Mouse (Mus musculus) common myeloid progenitor, adult 5-6 weeks (primary cell): ENCODE measurements at regions not wholly inside any gene's neighbourhood (a gene's known extent, or its start where the extent isn't known, plus 50 kb on each side); places are given as distances from the start of the nearest gene placed in this dataset.
"Not testable (repeated sequence)": the region's sequence is repeated elsewhere in the genome, so short reads cannot be mapped to it uniquely, and the experiment has no call there.

Experiments
- ATAC-seq: replicated peaks from 2 replicates; pipeline ENCODE4 v1.8.0; 2016; ENCODE audit warnings: low read depth, mild to moderate bottlenecking, moderate TSS enrichment, inconsistent platforms; ENCODE audit not compliant: poor library complexity, severe bottlenecking

DNA sequence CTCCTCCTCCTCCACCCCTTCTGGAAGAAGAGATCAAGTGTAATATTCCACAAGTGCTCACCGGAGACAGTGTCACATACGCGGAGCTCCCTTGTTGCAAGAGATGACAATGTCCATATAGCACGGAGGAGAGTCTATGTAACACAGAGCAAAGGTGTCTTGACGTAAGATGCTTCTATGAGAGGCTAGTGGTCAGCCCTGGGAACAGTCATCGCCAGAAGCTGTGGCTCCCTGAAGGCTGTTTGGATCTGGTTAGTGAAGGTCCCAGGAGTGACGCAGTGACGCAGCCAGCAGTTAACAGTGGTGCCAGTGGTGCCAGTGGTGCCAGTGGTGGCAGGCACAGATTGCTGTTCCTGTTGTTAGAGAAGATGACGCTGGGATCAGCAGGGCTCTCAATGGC is 66.9 kb downstream of the Twistnb start:
- ATAC-seq, result no peak

DNA sequence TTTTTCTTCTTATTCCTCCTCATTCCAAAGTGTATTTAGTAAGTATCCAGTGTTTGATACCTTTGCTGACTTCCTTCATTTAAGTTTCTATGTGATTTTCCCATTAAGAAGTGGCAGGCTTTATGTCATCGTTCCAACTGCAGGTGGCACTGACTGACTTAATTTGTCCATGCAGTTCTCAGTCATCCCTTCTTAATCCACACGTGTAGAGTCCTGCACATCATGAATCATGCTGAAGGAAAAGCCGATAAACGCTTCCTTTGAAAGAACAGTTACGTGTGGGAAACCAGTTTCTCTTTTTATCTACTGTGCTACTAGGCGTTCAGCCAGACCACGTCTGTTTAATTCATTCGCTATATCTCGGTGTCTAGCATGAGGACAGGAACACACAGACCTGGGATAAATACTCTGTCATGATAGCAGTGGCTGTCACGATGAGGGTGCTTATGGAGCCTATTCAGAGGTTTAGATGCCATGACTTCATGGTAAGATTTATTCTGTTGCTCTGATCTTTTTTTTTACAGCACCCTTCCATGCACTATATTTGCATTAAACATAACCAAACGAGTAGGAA is 68.0 kb downstream of the Twistnb start:
- ATAC-seq, result peak; percentile 62

DNA sequence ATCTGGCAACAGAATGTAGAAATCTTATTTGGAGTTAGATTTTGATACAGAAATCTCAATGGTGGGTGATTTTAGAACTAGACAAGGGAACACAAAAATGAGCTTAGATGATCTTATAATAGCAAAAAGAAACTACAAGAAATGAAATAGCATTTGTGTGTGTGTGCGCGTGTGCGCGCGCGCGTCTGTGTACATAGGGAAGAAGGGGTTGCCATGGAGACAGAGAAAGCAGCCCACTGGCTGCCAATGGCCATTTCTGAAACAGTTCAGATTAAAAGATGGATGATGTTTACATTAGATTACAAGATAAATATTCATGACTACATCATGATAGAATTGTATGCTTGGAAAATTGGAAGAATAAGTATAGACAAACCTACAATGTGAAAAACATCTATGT is 112.1 kb downstream of the Twistnb start:
- no peak for ATAC-seq

DNA sequence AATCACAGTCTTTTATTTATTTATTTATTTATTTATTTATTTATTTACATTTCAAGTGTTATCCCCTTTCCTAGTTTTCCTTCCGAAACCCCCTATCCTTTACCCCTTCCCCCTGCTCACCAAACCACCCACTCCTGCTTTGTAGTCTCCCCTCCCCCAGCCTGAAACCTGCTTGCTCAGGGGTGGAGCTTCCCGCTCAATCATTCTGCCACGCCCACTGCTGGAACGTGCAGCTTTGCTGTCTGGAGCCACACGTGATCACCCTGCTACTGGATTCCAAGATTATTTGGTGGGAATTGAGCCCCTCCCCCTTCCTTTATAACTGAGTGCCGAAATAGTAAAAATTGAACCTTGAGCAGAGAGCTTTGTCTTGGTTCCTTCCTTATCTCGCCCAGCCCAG is 122.2 kb downstream of the Twistnb start:
- not testable (repeated sequence) for ATAC-seq

DNA sequence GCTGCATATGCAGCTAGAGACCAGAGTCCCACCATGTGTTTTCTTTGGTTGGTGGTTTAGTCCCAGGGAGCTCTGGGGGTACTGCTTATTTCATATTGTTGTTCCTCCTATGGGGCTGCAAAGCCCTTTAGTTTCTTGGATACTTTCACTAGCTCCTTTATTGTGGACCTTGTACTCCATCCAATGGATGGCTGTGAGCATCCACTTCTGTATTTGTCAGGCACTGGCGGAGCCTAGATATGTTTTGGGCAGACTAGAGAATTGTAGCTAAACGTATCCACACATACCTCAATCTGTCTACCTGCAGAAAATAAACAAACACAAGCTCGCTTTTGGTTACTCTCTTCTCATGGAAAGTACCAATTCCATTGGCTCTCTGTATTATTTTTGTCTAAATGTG is 122.8 kb downstream of the Twistnb start:
- ATAC-seq, result no peak

DNA sequence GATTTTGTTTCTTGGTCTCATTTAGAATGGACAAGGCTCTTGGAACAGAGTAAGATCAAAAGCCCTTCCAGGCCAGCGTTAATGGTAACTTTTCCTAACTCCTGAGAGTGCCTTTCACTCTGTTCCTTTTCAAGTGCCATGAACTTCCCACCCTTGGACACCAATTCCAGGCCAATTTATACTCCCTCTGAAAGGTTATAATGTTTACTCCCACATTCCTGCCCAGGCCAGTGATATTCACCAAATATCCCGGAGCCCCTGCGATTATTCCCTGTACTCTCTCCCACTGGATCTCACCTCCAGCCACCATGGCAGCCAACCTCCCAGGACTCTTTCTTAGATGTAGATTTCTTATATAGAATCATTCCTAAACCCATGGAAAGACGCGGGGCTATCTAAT is 123.2 kb downstream of the Twistnb start:
- ATAC-seq, result no peak

DNA sequence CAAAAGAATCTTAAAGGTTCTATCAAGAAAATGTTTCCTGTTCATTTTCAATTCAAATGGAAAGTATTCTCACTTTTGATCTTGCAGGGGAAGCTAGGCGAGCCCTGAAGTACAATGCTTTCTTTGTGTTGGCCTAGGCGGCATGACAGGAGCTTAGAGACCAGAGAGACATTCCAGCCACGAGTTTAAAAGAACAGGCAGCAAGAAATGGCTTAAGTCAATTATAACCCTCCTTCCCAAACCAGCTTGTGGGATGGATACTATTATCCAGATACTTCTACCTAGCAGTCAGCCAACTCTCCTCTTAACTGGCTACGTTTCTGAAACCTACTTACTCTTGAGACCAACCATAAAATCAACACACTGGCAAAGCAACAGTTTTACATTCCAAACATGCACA is 124.3 kb downstream of the Twistnb start:
- no peak for ATAC-seq

DNA sequence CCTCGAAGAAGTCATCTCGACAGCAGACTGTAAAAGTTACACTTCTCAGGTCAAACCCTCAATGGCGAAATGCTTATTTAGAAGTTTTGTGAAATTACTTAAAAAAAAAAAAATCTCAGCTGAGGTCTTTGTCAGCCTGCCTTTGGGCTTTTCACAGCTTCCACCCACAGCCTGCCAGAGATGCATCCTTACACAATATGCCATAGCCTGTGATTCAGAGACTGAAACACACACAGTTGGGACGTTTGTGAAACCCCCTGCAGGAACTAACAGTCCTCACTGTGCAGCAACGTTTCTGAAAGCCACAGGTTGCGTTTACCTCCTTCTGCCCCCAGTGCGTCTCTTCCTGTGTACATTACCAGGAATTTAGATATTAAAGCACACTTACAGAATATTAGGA is 131.7 kb downstream of the Twistnb start:
- no peak for ATAC-seq

DNA sequence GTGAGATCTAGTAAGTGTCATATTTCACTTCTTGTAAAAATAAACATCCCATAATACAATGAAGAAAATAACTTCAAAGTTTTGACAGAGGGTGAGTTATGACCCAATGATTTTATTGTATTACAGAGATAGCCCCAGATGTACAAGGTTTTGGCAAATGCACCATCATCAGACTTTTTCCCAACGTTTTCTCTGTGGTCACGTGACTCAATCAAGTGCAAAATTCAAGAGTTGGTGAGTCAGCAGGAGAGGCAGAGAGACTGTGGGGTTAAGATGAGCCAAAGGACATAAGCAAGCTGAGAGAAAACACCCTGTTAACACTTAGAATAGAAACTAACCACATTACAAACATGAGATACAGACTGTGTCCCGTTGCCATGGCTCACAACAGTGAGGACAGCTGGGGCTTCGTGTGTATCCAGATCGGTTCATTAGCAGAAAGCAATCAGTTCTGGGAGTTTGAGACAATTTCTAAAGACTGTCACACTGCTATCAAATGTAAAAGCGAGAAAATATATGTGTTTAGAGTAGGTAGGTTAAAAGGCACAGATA is 148.5 kb downstream of the Twistnb start:
- ATAC-seq, result no peak

DNA sequence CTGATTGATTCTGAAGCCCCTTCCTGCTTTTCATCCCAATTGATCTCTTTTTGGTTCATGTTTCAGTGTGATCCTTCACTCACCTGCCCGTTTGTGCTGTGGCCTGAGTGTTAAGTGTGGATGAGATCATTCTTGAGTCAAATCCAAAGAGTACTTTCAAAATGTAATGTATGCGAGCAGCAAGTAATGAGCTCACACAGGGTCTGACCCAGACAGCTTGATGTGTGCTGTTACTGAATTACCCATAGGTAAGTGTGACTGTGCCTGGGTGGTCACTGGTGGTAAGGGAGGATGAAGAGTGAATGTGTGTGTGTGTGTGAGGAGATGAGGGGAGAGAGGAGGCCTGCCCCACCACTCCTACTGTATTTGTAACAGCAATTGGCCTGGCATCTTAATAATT is 151.4 kb downstream of the Twistnb start:
- ATAC-seq, result no peak

DNA sequence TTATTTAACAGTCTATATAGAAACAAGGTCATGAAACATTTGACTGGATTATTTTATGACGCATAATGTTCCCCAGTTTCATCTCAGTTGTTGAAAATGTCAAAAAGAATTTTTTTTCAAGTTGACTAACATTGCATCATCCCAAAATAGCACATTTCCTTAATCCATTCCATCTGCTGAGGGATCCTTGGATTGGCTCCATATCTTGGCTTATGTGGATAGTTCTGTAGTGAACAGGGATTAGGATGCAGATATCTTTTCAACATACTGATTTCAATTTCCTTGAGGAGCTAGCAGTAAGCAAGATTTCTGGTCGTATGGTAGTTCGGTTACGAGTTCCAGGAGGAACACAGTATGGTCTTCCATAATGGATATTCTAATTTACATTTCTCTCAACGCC is 161.6 kb downstream of the Twistnb start:
- no peak for ATAC-seq

DNA sequence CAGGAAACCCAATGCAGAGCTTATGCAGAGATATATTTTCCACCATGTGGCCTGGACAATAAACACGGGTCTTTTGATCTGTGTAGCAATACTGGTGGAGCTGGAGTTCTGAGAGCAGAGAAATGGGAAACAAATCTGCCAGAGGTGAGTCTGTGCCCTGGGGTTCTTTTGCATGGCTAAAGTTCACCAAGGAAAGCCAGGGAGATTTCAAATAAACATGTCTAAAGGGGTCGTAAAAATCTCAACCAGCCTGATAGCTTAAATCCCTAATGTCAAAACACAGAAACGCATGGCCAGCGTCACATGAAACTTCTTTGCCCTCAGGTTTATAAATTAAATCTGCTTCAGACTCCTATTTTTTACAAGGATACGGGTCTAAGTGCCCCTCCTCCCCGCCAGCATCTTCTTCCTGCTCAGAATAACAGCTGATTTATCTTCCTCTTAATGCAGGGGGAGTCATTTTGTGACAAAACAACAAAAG is 163.0 kb downstream of the Twistnb start:
- no peak for ATAC-seq

DNA sequence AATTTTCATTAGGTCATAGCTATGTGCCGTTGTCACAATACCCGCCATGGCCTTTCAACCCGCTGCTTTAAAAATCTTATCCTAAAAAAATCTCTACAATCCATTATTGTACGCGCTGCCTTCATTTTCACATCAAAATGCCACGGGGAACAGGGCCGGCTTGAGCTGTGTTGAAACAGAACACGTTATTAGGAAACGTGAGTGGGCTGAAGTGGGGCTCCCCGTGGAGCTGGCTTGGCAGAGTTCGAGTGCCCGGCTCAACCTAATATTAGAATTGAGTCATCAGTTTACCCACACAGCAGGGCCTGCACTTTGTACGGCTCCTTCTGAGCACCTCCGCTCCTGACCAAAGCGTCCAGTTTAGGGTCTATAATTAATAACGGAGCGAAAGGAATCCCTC is 163.5 kb downstream of the Twistnb start:
- ATAC-seq, result no peak

DNA sequence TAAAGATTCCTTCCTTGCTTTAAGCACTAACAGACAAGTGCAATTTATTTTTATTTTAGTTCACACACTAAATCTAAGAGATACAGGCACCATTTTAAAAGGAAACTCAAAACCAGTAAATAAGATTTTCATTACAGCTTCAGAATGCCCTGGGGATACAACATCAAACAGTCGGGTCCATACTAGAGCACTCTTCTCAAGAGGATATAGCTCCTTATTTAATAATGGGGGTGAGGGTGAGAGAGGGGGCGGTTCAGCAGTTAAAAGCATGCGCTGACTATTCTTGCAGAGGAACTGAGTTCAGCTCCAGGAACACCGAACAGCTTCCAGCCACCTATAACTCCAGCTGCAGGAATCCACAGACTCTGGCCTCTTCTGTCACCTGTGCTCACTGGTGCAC is 164.2 kb downstream of the Twistnb start:
- ATAC-seq, result no peak

DNA sequence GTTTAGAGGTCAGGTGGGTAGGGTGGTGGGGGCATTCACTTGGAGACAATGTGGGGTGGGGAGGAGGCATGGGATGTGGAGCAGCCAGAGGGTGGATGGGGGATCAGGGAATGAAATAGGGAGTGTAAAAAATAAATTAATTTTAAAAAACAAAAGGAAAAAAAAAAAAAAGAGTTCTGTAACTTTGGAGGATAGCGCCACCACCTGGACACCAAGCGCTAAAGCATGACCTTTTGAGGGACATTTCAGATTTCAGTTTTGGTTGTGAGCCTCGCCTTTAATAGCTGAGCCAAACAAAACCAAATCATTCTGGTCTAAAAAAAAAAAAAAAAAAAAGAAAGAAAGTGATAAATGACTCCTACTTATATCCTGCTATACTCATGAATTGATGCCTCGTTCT is 176.0 kb downstream of the Twistnb start:
- ATAC-seq, result no peak

DNA sequence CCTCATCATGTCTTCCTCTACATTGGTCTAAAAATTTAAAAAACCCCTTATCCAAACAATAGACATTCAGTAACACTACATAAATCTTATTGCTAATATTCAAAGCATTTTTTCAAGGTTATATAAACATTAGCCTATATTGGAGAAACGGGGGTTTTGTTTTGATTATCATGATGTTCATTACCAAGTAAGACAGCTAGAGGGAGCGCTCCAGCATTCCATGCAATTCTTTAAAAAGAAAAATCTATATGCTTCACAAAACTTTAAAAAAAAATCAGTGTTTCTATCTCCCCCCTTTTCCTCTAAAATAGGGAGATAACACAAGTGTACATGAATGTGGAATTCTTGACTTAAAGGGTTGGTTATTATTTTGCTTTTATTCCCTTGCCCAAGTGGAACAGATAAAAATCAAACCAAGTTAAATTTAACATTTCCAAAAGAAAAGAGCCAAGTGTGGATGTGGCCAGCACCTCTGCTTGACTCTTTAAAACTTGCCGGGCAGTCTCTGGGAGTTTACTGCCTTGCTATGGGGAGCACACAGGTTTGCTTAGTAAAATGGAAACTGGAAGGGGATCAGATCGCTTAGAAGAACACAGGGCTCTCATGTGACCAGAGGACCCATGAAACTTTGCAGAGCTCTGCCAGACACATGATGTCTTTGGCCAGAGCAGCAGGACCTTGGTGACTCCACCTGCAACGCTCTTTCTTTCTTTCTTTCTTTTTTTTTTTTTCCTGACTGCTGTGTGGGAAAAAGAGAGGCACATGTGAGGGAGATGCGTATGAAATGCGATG is 178.6 kb downstream of the Twistnb start:
- no peak for ATAC-seq

DNA sequence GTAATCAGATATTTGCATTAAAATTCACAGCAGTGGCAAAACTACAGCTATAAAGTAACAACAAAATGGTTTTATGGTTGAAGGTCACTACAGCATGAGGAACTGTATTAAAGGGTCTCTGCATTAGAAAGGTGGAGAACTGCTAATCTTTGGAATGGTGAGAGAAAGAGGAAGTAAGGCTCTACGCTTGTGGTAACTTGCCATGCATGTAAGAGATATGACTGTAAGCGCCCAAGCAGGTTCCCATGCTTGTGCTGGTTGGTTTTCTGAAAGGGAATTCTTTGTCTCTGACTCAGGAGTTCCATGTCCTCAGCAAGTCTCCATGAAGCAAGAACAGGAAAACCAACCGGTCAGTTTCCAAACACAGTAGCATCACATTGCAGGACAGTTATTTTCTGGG is 182.9 kb downstream of the Twistnb start:
- ATAC-seq, result peak; percentile 87

DNA sequence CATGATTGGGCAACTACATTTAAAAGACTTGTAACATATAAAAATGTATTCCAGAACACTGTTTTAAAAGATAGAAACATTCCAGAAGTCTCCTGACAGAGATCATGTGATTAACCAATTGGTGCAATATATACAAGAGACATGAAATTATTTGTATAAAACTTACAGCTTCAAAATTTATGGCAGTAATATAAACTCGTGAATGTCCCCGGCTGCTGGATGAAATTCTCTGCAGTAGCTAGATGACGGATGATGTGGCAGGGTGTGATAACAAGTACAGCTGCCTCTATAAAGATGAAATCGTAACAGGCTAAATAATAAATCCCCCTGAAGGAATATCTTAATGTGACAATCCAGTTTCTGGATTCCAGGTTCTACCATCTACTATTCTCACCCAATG is 191.0 kb downstream of the Twistnb start:
- ATAC-seq, result no peak

DNA sequence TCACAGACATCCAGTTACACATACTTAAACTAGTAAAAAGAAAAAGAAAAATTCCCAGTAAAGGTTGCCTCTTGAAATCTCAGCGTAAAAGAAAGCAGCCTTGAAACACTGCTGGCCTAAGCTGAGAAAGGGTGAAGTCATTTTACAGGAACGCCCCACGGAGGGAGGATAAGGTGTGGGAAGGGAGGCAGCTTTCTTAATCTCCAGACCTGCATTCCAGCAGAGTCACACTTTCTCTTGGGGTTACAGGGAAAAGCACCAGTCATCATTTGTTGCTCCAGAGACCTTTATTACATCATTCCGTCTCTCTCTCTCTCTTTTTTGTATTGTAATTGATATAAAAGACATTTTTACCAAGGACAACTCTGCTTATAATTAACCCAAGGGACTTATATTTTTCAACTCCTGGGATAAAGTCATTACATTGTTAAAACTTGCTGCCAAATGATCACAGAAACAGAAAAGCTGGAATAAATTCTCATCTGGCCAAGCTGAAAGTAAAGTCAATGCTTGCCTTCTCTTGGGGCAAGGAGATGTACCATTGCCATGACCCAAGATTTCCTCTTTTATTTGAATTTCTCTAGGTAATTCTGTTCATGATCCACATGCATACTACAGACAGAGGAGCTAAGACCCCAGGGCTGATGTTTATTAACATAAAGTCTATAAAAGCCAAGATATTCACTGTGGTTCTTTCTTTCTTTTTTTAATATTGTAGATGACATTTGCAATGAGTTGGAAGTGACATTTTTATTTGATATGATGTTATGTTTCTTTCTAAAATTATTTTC is 196.9 kb downstream of the Twistnb start:
- ATAC-seq, result no peak

DNA sequence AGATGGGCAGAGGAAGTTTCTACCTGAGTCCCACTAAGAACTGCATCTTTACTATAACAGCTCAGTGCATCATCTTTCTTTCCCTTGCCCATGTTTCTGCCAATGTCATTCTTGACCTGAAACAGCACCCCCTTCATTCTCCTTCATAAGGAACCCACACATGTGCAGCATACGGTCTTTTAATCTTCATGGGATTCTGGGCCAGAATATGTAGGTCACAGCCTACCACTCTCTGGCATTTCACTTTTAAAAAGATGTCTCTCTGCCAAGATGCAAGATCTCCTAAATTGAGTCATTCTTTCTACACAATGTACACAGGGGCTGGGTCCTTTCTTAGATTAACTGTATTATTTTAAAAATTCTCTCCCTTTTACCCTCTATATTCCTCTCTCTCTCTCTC is 223.2 kb downstream of the Twistnb start:
- no peak for ATAC-seq

DNA sequence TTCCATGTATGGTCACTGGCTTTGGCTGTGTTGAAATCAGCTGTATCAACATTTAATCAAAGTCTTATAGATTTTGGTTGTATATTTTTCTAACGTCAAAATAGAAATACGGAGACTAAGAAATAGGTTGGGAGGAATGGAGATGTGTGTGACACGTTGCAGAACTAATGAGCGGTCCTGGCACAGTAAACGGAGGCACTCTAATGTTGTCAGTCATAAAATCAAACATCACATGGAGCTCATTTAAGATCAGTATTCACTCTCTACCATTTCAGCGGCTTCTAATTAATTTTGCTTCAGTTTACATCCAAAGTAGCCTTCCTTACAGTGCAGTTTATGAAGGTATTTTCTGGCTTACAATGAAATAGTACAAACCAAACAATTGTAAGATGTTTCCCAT is 246.1 kb downstream of the Twistnb start:
- ATAC-seq, result no peak
